Mouse (Mus musculus) embryo, embryonic 11.5 days (tissue): ENCODE results near the gene Lgr6.

Experiments
- DNase-seq: peaks from one replicate; pipeline ENCODE4 v3.0.0-alpha.2; 2012; ENCODE audit warnings: low read depth, low spot score

The Lgr6 gene

DNA sequence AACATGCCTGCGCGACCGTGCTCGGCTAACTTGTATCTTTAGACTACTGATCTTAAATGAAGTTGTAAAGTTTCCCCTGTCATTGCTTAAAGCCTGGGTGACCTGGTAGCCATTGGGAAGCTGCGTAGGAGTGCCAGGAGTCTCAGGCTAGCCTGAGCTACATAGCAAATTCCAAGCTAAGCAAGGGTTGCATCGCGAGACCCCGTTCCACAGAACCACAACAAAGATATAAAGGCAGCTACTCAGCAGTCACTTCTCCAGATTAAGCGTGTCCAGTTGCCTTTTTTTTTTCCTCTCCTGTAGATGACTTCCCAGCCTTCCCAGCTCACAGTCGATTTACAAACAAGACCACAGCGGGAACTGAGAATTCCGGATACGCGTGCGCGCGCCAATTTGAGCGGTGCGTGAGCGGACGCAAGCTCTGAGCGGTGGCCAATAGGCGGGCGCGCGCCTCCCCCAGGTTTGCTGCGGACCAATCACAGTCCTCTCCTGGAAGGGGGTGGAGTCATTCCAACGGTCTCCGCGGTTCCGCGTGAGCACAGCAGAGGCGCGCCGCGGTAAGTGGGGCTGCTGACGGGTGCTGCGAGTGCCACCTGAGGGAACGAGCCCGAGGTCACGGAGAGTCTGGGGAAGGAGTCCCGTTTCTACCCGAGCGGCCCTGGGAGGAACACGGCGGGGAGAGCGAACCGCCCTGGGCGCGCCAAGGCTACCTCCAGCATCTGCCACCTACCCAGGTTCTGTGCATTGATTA, 142.8 kb downstream of the Lgr6 start, which contains the start of gene Ube2t:
TSS of gene Ube2t (plus strand) at position 513 of the 751 bp plus-strand sequence.
- DNase-seq: peak; percentile 88

DNA sequence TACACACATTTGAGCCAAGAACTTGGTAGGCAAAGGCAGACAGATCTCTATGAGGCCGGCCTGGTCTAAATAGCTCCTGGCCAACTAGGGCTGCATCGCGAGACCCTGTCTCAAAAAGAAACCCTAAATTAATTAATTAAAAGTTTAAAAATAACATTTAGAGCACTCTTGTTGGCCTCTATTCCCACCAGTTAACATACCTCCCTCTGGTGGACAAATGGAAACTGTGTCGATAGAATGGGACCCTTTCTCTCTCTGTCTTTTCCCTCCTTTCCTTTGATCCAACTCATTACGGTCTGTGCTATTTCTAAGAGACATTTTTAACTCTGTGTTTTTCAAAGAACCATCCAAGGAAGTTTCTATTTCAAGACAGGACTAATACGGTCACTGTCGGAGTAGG, 144.4 kb downstream of the Lgr6 start:
- no peak for DNase-seq

DNA sequence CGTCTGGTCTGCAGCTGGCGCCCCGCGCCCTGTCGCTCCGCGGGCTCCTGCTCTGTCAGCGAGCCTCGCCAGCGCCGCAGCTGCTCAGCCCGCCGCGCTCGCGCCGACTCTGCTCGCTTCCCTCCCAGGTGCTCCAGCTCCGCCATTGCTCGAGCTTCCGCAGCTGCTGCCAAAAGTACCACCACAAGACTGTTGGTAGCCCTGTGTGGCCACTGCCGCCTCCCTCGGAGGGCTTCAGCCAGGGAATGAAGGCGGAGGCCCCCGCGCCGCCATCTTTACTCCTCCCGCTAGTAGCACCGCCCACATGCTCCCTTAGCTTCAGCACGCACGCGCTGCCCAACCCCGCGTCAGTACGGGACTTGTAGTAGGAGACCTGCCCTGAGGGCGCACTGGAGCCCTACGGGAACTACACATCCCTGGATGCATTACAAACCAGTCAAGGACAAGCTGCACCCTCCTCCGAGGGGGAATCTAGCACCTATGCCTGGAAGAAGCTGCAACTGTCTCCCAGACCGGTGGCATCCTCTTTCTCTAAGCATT, 149.4 kb downstream of the Lgr6 start, which contains the start of gene Ppp1r12b:
TSS of gene Ppp1r12b (minus strand) at position 306 of the 540 bp plus-strand sequence.
- DNase-seq: peak; percentile 90

DNA sequence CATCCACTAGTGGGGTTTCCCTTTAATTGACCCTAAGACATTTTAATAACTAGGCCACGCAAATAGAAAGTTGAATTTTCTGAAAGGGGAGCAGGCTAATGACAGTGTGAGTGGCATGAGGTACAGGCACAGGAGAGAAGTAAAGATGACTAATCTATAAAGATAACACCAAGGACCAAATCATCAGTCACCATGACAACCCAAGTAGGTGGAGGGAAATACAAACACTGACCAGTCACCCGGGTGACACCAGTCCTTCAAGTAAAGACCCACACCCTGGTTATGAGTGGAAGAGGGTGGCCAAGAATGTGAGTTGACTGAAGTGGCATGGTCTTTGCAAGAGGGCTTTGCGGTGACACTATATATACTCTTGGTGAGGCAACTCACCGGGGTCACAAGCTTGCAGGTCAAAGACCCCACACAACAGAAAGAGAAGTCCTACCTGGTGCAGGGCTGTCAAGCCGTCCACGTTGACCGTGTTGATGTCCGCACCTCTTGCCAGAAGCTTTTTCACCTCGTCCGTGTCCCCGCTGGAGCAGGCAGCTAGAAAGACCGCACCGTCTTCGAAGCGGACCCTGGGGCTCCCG, 149.9 kb downstream of the Lgr6 start:
- DNase-seq: no peak

DNA sequence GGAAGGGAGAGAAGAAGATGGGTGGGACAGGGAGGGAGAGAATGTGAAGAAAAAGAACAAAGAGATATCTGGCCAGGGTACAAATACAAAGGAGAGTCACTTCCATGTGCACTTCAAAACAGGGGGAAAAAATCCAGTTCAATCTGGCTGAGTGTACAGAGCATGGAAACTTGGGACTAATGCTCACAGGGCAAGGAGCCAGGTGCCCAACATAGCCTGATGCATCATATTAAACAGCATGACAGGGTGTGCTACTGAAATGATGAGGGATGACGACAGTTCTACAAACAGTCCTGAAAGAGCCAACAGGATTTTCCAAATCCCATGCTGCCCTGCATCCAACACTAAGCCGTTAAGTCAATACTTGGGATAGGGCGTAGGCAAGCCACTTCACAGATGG, 155.1 kb downstream of the Lgr6 start:
- DNase-seq: no peak

DNA sequence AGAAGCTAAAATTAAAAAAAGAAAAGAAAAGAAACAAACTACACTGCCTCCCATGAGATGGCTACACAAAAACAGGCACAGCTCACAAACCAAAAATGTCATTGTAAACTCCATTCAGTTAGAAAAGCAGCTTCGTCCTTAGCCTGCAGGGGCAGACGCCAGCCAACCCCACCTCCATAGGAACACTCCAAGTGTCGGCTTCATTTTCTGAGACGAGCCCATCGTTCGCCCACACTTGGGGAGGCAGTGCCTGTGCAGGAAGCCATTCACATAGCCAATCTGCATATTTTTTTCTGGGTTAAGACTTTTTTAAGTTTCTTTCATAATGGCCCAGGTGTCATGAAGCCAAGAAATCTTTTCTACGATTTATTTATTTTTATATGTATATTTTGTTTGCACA, 157.5 kb downstream of the Lgr6 start:
- DNase-seq: no peak

DNA sequence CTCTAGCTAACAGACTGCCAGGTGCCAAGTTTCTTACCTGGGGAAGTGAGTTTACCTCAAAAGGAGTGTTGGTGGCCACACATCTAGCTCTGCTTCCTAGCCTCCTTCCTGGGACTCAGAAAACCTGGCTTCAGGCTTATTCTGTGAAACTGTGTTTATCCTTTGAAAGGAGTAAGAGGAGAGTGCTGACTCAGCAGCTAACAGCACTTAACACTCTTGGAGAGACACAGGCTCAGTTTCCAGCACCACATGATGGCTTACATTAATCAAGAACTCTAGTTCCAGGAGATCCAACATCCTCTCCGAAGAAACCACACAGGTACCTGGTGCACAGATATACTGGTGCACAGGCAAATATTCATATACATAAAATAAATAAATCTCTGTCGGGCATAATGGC, 162.2 kb downstream of the Lgr6 start:
- DNase-seq: no peak

DNA sequence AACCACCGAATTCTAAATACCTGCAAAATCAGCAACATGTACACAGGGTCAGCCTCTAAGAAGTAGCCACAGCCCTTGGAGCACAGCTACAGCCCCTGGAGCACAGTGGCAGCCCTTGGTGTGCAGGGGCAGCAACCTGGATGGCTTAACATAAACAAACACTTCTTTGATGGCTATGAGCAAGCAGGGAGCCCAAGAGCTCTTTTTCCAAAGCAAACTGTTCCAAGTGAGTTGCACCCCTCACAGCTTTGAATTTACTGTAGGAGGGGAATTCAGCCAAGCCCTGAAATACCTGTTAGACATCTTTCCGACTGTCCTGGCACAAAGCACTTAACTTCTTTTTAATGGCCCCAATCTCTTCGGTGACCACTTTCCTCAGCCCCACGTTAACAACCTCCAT, 164.2 kb downstream of the Lgr6 start:
- DNase-seq: no peak

DNA sequence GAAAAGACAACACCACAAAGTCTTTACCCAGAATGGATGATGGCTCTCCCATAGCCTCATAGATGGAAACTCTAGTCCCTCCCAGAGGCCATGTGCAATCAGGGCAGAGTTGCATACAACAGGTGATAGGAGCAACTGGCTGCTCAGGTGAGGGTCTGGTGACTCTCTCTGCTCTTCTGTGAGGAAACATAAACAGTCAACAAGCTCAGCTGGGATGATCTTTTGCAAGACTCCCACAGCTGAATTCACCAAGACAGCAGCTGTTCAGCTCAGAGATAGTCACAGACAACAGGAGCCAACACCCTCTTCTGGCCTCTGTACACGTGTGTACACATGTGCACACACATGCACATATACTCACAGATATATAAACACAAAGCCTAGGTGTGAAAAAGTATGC, 166.8 kb downstream of the Lgr6 start:
- DNase-seq: no peak

DNA sequence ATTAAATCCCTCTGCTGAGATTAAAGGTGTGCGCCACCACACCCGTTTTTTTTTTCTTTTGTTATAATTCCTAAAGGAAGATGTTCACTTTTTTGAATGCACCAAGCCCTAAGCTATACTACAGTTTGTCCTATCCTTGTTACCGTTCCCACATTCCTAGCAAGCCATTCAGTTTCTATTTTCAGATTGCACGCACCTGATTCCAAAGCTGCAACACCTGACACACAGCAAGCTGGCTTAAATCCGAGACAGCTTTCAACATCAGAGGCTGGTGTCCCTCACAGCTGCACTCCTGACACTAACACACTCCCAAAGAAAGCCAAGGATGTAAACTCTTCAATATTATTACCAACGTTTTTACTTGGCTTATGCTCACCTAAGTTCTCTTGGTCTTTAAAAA, 168.7 kb downstream of the Lgr6 start:
- DNase-seq: no peak
